Mouse (Mus musculus) liver, postnatal 0 days (tissue): ENCODE results near the gene Ccdc91.

Experiments
- CTCF ChIP-seq: sonication (generic); IDR thresholded peaks from 2 replicates; pipeline ENCODE4 v1.5.1; 2016; ENCODE audit warnings: antibody characterized with exemption, low read depth
- EP300 ChIP-seq: IDR thresholded peaks from 2 replicates; pipeline ENCODE4 v1.6.1; 2016; ENCODE audit warnings: antibody characterized with exemption, low read depth, mild to moderate bottlenecking

GRCm38 (mm10) chr6:147671366-147671765 is 195.7 kb downstream of the Ccdc91 start:
- TF ChIP-seq CTCF = no peak
- no peak for TF ChIP-seq EP300
